Mouse (Mus musculus) adrenal gland, postnatal 10 days (tissue): ENCODE results near the gene Hoxb5. TPM values are rescaled to one million over a fixed set of nuclear protein-coding genes. Genes with fewer than 3 reads are reported as not detected.
A peak's percentile ranks its signal among the peaks of the same experiment; 100 is the strongest.

ENCODE experiments used
- DNase-seq: peaks from one replicate; pipeline ENCODE4 v3.0.0; 2021; ENCODE audit warnings: mixed read lengths
- long read RNA-seq, 2 experiments: library from polyadenylated mRNA; stranded (forward); transcript quantifications; one replicate each; pipeline ENCODE4 v2.0.0; 2021
- total RNA-seq, 2 experiments: library from RNA; stranded (reverse); gene quantifications; 2 replicates each; pipeline ENCODE4 v1.2.3; 2021

Hoxb5 gene
- total RNA-seq, result 10 to 100 TPM; 12.1 to 17.1 TPM
- long read RNA-seq, experiment 1, partial matches to known transcripts, result 0 of 2 reads
- long read RNA-seq, experiment 1, other reads (novel, unspliced or antisense), result 0 of 2 reads
- long read RNA-seq, experiment 2, partial matches to known transcripts, result 0 of 1 reads
- long read RNA-seq, experiment 2, other reads (novel, unspliced or antisense), result 0 of 1 reads

DNA sequence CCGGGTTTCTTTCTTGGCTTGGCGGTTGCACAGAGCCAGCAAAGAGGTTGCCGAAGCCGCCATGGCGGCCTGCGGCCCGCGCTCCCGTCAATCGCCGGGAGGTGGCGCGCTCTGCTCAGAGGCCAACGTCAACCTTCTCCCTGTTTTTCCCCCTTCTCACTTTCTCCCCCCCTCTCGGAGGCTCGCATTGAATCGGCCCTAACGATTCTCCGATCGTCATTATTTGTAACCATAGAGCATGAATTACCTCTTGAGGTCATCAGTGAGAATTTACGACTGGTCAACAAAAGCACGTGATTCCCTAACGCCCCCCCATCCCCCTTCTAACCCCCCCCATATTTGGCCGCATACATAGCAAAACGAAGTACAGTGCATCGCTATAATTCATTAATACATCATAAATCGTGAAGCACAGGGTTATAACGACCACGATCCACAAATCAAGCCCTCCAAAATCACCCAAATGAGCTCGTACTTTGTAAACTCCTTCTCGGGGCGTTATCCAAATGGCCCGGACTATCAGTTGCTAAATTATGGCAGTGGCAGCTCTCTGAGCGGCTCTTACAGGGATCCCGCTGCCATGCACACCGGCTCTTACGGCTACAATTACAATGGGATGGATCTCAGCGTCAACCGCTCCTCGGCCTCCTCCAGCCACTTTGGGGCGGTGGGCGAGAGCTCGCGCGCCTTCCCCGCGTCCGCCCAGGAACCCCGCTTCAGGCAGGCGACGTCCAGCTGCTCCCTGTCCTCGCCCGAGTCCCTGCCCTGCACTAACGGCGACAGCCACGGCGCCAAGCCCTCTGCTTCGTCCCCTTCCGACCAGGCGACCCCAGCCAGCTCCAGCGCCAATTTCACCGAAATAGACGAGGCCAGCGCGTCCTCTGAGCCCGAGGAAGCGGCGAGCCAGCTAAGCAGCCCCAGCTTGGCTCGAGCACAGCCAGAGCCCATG lies at the start of gene Hoxb5:
Gene Hoxb5, plus strand, starts transcription at position 186 of the 949 bp plus-strand sequence.
- DNase-seq, result peak; percentile 94

DNA sequence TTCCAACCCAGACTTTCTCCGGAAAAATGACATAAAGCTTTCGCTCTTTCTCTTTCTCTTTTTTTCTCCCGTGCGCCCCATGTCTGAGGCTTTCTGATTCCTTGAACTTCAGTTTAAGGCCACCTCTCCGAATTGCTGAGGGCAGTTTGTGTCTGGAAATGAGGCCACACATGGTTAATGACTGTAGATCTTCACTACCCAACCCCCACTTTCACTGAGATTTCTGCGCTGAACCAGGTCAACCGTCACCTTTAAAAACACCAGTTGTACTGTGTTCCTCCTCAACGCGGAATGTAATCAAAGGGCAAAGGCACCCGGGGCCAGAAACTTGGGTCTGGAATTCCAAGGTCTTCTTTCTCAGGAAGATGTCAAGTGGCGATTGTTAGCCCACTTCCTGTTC lies 48.9 kb upstream of the Hoxb5 start:
- DNase-seq, result peak; percentile 42

- peak; percentile 38 for DNase-seq
Measured at GRCm38 (mm10) chr11:96255111-96255995, 47.8 kb upstream of the Hoxb5 start.

DNA sequence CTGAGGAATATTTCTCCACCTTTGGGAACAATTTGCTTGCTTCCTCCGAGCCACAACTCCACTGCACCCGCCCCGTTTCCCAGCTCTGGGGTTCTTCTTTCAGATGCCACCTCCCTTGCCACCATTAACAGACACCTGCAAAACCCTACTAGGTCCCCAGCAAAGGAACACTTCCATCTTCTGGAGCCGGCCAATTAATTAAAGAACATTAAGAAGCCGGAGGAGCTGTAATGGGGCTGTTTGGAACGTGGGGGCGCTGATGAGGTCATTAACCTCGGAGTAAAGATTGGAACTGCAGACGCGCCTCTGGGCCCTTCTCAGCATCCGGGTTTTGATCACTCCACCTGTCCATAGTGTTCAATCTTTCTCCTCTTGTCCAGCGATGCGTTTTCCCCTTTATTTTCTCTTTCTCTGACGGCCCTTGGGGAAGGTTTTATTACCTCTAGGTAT lies 47.1 kb upstream of the Hoxb5 start:
- DNase-seq, result peak; percentile 41

- no peak for DNase-seq
Measured at GRCm38 (mm10) chr11:96257141-96257540, 46.0 kb upstream of the Hoxb5 start.

DNA sequence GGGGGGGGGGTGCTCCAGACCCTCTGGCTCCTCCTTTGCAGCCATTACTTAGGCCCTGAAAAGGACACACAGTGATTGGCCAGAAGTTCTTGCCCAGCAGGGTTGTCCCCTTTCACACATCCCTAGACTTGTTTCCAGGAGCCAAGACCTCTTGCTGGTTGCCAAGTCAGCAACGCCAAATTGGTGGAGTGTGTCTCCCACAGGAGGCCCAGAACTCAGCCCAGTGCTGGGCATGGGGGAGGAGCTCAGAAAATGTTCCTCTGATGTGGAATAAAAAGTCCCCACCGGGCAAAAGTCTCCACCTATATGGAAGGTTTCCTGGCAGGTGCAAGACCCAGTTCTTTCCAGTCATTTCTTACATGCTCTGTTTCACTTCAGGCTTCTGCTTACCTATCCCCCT lies 44.1 kb upstream of the Hoxb5 start:
- DNase-seq, result peak; percentile 47

GRCm38 (mm10) chr11:96259511-96259910 lies 43.6 kb upstream of the Hoxb5 start:
- DNase-seq, result no peak

GRCm38 (mm10) chr11:96260310-96260970 lies 42.7 kb upstream of the Hoxb5 start:
- peak; percentile 84 for DNase-seq

DNA sequence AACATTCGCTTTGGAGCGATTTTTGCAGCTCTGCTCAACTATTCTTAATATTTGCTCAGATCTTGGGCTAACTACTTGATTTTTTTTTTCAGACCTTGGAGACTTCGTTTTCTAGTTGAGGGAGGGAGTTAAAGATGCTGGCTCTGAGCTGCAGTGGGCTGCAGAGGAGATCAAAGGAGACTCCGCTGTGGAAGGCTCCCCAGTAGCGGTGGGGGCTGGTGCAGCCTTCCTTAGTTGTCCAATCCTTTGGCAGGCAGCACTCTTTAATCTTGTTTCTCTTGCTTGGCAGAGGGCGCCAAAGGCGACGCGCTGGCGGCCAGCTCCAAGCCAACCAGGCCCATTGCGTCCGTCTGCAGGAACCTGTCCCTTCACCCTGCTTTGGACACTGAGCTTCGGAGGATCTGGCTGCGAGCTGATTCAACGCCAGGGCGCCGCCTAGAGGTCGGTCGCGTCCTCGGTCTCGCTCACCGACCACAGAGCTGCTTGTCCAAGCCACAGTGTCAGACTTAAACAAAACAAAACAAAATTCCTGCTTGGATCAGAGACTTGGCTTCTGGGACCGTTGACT lies 41.7 kb upstream of the Hoxb5 start:
- peak; percentile 93 for DNase-seq

- peak; percentile 75 for DNase-seq
Measured at GRCm38 (mm10) chr11:96262262-96262830, 40.8 kb upstream of the Hoxb5 start.

DNA sequence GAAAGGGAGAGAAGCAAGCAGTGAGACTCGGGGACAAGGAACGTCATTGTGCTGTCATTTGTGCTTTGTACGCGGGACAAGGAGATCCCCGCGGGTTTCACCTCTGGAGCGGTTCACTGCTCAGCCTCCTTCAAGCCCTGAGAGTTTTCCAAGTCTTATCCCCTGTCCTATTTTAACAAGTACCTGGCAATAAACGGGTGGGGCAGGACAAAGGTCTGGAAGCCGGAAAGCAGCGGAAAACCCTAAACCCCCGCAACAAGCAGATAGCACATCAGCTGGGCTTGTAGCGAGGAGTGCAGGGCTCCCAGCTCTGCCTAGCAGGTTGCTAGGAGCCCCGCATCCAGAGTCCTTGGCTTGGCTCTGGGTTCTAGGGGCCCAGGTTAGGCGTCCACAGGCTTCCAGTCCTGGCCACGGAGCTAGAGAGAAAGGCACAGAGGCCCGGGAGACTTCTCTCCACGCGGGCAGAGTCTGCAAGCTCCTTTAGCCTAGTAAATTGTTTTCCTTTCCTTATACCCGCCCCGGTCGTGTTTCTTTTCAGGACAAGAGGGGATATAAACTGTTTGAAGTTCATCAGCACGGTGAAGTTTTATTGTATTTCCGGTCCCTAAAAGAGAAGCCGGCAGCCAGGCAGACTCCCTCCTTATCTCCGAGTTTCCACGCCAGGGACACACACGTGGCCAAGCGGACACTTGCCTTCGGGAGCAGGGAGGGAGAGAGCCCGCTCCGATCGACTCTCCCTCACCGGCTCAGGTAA lies 39.3 kb upstream of the Hoxb5 start:
- DNase-seq, result peak; percentile 42

DNA sequence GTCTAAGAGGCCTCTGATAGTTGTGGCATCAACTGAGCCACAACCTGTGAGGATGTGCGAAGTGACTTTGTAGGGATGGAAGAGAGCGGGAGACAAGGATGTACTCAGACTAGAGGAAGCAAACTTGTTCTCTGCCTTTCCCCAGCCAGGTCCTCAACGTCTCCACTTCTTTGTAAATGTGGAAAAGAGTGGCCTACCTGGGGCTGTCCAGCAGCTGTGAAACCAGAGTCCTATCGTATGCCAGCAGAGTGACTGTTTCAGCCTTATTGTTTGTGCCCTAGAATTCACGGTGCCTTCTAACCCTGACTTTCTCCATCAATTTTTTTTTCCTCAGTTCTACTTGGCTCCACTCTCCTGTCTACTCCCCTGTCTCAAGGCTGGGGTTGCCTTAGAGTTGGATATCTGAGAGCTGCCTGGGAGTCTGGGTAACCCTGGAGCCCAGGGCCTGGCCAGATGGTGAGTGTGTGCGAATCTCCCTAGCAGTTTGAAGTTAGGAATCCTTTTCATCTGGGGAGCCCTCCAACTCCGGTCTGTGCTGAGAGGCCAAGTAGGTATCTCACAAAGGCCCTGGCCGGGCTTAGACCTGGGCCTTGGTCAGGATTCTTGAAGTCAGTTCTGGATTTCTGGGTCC lies 38.6 kb upstream of the Hoxb5 start:
- peak; percentile 30 for DNase-seq

DNA sequence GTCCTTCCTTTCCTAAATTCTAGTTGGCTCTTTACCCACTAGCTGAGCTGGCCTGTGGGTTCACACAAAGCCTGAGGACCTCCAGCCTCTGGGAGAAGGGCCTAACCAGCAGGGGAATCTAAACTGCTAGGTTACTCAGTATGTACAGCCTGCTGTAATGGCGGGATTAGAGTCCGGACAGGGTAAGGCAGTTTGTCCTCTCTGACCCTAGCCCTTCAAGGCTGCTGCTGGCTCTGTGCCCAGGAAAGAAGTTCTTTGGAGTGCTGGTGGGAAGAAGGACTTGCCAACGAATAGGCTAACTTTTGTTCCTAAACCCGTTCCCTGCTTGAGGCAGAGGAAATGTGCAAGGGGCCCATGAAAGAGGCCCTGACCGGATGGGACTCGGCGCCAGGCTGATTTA lies 37.2 kb upstream of the Hoxb5 start:
- peak; percentile 87 for DNase-seq

- no peak for DNase-seq
Measured at GRCm38 (mm10) chr11:96267021-96267920, 35.9 kb upstream of the Hoxb5 start.

DNA sequence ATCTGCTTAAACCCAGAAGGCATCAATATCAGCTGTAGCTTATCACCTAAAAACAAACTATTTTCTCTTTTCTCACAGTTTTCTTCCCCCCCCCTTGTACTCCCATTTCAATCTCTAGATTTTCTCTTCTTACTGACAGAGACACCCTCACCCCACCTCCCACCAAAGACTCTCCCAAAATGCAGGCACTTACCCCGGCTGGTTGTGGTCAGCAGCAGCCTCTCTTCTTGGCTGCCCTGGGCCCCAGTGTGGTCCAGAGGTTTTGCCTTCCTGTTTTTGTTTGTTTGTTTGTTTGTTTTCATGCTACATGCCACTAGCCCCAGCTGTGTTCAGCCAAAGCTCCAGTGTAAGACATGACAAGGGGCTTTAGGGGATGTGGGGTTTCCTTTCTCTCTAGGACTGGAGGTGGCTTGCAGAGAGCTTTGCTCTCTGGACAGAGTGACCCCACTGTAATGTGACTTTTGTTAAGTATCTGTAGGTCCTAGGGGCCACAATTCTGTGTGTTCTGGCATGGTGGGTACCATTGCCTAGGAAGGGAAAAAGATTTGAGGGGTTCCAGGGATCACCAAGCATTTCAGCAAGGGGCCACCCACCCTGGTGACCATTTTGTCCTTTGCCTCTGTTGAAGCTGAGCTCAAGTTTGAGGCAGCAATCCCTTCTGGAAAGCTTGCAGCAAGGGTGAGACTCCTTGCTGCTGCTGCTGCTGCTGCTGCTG lies 34.9 kb upstream of the Hoxb5 start:
- peak; percentile 10 for DNase-seq

DNA sequence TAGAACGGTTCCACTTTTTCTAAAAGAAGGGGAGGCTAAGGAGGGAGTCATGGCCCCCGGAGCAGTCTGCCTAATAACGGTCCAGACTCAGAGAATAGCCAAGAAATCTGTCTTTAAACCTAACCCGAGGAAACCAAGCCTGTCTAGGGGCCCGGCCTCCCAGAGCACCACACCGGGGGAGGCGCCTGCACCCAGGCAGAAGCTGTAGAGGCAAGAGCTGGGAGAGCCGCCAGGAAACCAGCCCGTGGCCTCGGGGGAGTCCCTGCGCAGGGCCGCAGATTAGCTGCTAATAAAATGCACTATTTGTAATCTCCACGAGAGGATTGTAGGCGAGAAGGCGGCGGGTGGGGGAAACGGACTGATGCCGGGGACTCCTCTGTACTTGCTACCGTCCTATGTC lies 33.3 kb upstream of the Hoxb5 start:
- DNase-seq, result peak; percentile 93

DNA sequence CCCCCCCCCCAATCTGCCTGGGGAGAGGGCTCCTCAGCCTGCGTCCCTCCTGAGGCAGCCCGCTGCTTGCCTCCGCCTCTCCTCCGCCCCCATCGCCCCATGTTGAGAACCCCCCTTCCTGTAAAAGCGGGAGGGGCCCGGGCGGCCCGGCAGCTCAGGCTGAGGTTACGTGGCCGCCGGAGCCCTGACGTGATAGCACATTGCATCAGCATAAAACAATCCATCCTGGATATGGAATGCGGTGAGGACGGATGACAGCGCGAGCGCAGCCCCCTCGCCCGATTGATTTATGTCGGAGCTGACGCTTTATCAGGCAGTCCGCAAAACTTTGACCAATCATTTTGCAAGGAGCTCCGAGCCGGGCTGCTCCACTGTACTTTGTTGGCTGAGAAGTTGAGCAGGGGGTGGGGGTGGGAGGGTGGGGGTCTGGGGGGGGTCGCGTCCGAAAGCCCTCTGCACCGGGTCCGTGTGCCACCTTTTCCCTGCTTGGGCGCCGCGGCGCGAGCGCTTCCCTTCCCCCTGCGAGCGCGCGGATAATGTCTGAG lies 32.1 kb upstream of the Hoxb5 start, which contains the start of gene Hoxb9:
Gene Hoxb9, plus strand, starts transcription at position 462 of the 545 bp plus-strand sequence.
- peak; percentile 92 for DNase-seq
